Mouse (Mus musculus): ENCODE measurements around the gene Zbed4.

Zbed4 gene

DNA sequence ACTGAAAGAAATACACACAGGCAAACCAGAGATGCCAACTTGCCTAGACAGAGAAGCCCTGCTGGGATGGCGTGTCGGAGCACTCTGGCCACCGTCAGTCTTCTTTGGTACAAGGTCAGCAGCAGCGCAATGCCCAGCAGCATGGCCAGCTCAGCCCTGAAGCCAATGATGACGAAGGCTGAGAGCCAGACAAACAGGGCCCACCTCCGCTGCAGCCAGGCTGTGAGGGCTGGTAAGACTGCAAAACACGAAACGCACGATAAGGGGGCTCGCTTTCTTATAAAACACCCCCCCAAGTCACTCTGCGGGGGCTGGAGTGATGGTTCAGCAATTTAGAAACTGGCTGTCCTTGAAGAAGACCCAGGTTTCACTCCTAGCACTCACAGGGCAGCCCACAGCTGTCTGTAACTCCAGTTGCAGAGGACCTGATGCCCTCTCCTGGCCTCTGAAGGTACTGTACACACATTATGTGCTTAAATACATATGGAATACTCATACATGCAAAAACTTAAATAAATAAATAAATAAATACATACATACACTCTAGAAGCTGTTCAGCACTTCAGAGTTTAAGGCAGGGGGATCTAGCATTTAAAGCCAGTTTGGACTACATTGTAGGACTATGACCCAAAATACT is 63.1 kb downstream of the Zbed4 start:
- DNase-seq = peak in 1 of 2 experiments; percentile 39

DNA sequence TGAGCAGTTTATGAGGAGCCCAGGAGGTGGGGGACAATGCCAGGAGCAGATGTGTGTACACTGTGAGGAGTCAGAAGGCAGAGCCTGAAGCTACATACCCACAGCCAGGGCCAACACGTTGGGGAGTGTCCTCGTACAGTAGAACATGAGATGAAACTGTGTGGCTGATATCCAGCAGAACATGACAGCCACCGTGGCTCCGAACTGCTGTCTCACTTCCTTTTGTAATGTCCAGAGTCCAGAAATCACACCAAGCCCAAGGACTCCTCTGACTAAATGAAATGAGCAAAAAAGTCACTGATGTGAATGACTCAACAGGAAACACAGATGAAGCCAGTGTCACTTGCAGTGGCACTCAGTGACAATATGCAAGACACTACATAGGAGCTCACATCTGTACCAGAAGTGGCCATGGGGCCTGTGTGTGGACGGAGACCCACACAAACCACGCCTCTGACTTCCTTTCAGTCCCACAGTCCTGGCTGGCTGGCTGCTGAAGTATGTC is 63.8 kb downstream of the Zbed4 start:
- DNase-seq = no peak

DNA sequence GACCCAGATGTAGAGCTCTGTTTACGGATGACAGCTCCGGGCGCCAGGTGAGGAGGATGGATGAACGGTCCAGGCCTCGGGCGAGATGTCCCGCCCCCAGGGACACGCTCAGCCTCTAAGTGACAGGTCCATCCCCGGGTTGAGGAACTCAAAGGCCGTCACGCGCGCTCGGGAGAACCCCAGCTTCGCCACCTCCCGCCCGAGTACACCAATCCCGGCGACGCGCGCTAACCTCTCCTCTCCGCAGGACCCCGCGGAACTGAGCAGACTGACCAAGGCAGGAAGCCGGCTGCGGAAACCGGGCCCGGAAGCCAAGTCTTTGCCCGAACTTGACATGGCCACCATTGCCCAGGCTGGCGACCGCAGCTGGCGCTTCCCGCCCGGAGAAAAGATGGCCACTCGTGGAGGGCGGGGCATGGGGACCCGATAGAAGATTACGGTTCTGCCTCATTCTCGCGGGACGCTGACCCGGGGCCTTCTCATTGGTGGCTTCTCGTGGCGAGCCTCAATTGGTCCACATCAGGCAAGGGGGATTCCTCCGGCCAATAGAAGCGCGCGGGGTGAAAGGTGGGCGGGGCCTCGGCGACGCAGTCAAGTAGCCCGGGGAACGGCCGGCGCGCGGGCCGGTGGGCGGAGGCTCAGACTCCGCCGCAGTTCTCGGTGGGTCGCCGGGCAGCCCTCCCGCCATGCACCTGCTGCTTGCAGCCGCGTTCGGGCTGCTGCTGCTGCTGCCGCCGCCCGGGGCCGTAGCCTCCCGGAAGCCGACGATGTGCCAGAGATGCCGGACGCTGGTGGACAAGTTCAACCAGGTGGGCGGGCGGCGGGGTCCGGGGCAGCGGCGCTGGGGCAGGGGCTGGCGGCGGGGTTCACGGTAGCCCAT is 67.8 kb downstream of the Zbed4 start, which contains the start of the genes Alg12 and Creld2:
Gene Alg12 (minus strand): TSS at position 293 of the 880 bp plus-strand sequence.
Gene Creld2 (plus strand): TSS at position 621 of the 880 bp plus-strand sequence.
- peak; percentile 99 to 100 for DNase-seq

DNA sequence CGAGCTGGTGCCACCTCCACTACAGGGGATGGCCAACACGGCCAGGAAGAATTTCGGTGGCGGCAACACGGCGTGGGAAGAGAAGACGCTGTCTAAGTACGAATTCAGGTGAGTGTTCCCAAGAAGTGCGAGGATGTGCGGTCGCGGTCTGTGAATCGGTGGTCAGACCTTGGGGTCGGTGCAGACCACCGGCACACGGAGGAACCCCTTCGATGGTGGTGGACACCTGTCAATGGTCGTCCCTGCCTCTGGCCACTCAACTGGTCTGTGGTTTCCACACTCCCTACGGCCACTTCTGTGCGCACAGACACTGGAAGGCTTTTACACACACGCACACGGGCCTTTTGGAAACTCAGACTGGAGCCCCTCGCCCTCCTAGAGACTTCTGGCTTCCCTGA is 68.4 kb downstream of the Zbed4 start:
- no peak for DNase-seq

DNA sequence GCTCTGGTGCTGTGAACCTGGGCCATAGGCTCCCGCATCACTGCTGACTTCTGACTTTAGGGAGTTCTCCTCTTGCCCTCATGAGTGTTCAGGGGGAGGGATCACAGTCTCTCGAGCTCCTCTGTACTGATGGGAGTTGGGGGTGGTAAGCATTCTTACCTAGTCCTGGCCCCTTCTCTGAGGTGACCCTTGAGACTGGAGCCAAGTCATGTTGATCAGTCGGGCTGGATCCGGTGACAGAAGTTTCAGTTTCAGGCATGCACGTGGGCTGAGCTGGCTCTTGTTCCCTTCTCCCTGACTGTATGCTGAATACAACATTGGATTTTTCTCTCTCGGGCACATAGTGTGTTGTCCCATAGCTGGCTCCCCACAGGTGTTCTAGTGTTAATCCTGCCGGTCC is 69.9 kb downstream of the Zbed4 start:
- no peak for DNase-seq

DNA sequence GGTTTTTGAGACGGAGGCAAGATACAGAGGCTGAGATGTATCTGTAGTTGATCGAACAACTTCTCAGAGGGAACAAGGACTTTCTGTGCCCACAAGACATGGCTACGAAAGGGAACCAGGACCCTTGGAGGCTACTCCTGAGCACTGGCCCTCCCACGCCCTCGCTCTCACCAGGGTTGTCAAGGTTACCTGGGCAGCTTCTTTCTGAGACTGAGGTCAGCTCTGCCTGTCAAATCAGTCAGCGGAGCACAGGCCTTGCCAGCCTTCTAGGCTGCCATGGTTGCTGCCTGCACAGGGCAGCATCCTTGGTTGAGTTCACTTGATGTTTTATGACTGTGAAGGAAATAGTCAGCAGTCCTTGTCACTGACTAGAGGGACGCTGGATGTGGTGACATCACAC is 71.1 kb downstream of the Zbed4 start:
- no peak for DNase-seq

DNA sequence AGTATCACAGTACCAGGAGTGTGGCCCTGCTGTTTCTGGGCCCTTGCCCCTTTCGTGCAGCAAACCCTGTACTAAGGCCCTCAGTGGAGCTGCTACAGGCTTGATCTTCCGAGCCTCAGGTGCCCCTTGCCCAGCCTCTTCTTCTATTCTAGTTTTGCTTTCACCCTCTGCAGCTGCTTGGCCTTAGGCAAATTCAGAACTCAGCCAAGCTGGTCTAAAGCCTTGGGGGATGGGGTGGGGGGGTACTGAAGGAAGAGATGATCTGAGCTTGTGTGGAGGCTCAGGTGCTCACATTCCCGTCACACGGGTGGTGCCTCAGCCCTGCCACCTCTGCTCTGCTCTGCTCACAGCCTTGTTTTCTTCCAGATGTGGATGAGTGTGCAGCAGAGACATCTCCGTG is 71.9 kb downstream of the Zbed4 start:
- no peak for DNase-seq

DNA sequence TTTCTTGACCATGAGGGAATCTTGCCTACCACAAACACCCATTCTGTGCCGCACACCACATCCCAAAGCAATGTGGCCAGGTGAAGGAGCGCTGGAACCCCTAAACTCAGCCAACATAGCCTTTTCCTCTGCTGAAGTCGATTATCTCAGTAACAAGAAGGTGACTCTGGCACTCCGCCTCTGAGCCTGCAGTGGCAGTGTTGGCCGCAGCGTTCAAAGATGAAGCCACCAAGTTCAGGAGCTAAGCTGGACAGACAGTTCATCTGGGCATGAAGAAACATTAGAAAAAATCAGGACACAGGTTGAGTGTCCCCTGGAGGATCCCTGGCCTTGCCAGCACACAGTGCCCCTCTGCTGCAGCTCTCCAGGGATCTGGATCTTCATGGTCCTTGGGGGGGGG is 76.0 kb downstream of the Zbed4 start:
- no peak for DNase-seq

DNA sequence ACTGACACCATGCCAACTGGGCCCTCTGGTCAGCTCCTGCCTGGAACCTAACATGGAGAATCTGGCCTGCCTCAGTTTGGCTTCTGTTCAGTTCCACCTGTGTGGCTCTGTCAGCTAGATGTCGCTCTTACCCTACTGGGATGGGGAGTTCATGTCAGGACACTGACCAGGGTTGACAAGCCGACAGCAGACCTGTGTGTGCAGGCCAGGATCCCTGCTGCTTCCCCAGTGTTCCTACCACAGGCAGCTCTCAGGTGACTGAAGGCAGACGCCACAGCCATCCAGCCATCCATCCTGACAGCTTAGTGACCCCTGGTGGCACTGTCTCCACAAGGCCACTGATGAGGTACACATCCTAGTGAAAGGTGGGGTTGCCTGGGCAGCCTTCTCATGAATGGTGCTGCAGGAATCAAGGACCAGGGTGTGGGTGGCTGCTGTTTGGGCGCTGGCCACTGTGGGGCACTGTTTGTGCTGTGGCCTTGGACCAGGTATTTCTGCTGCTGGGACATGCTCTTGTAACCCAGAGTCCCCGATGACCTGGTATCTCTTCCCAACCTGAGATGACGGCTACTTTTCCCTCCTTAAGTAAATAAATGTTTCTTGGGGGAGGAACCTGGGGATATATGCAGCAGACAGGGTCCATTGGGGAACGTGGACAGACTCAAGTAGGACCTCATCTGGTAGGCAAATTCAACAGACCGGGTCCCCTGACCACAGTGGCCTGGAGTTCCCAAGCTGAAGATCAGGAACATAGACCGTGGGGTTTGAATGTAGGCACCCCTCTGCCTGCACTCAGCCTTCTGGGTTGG is 76.7 kb downstream of the Zbed4 start:
- peak; percentile 86 to 89 for DNase-seq

DNA sequence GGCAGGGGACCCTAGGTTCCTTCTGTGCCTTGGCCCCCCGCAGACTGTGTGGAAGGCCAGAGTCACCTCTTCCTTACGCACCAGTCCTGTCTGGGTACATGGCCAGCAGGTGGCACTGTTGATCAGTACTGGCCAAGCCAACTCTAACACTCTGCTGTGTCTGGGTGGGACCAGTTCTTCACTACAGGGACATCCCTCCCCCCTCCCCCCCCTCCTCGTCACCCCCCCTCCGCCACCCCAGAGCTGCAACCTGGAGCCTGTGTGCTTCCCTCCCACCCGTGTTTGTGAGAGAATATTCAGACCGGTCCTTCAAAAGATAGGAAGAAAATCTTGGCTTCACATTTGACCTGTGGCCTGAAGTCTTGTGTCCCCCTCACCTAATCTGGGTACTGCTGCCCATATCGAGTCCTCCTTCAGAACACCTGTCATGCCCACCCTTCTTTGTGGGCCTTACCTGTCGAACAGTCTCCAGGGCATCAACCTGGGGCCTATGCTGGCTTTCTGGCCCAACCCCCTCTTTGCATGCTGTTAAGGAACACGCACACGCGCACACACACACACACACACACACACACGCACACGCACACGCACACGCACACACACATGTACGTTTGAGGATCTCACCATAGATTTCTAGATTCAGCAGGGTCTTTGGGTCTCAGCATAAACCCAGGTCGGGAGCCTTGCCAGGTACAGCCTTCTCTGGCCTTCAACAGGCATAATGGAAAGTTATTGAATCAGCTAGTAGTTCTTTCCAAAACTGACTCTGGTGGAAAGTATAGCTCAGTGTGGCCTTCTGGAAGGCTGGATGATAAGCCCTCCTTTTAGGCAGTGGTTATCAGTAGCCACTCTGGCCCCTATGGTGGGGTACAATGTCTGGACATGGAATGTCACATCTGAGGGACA is 77.6 kb downstream of the Zbed4 start:
- DNase-seq = peak; percentile 96

DNA sequence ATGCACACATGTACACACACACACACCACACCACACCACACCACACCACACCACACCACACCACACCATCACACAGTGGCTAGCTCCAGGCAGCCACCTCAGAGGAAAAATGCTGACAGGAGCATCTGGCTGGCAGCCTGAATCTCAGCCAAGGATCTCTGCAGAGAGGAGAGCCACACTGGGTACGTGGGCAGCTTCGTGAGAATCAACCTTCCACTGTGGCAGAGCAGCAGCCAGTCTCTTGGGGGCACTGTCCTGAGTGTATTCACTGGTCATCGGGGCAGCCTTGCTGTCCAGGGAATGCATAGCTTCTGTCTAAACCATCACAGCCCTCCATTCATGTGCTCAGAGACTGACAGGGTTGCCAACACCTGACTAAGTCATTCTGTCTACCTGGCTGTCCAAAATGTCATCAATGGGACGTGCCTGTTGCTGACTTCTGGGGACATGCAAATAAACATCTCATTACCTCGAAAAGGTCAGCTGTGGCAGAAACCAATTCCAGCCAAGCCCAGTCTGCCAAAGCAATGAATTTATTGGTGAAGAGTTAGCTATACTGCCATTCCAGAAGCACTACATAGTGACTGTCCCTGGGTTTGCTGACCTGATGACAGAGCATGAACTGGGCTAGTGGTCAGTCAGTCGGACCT is 78.5 kb downstream of the Zbed4 start:
- no peak for DNase-seq

DNA sequence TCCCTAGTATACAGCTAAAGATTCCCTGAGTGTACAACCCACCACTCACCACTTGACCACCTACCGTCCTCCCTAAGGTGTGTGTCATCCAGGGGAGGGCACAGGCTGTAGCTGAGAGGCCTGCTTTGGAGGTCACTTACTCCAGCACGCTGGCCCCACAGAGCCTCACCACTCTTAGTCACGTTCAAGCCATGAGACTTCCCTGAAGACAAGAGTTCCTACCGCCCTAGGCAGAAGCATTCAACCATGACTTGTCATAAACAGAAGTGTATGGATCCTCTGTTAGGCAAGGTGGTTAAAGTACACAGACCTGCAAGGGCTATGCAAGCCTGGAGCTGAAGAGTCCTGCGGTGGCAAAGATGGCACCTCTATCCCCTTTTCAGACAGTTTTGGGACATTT is 79.2 kb downstream of the Zbed4 start:
- DNase-seq = no peak

DNA sequence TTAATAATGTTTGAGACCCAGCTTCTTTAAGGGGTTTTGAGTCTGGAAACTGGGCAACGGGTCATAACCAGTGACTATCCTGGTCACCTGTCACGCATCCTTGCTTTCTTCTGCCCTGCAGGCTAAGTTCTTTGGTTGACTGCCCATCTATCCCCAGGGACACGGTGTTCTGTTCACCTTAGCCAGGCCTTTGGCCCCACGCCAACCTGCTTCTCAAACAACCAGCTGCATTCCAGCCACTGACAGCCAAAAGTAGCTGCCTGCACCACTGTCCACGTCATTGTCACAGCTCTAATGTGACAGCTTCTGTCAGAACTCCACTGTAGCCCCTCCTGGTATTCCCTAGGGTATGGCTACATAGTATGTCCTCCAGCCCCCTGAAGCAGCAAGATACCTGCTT is 80.0 kb downstream of the Zbed4 start:
- peak; percentile 82 to 89 for DNase-seq

DNA sequence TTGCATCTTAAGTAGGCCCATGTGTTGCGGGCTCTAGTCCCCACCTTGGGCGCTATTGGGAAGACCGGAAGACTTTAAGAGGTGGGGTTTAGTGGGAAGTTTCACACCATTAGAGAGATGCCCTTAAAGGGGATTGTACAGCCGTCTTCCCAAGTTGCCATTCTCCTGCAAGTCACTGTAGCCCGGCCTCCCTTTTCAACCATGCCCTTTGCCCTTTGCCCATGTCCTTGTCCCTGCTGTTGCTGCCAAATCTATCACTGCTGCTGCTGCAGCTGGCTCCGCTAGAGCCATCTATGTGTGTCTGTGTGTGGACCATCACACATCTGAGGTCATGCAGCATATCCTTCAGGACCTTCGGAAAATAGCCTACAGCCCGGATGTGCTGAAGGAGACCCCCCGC is 81.1 kb downstream of the Zbed4 start:
- no peak for DNase-seq
